Mouse (Mus musculus): ENCODE results near the gene Htr6. TPM values are rescaled to one million over a fixed set of nuclear protein-coding genes. Genes with fewer than 3 reads are reported as not detected.

The Htr6 gene
- total RNA-seq, 2 experiments from 2014 or later, result not detected

DNA sequence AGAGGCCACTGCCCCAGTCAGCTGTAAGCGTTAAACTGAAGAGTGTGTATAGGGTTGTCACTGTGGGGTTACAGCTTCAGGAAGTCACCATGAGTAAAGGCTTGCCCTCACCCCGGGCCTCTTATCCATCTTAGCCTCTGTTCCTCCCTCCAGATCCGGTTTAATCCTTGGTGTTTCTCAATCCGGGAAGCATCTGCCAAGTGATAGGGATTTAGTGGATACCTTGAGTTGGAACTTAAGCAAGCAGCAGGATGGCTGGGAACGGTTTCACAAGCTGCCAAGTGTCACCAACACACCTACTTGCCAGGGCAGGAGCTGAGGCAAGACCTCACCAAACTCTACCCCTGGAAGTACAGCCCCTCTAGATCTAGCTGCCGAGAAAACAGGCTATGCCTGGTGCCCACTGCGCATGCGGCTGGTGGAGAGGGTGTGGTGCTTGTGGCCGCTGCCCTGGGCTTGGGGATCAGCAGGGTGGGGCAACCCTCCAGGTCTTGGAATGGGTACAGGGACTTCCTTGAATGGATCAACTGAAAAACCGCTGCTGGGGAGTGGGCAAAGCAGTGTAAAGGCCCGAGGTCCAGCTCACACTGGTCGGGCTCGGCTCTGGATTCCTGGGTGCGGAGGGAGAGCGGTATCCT is 15.1 kb upstream of the Htr6 start:
- DNase-seq (ENCODE audit: low spot score), result no peak
- intact Hi-C loops (cut with DNase I), result no loop called here

DNA sequence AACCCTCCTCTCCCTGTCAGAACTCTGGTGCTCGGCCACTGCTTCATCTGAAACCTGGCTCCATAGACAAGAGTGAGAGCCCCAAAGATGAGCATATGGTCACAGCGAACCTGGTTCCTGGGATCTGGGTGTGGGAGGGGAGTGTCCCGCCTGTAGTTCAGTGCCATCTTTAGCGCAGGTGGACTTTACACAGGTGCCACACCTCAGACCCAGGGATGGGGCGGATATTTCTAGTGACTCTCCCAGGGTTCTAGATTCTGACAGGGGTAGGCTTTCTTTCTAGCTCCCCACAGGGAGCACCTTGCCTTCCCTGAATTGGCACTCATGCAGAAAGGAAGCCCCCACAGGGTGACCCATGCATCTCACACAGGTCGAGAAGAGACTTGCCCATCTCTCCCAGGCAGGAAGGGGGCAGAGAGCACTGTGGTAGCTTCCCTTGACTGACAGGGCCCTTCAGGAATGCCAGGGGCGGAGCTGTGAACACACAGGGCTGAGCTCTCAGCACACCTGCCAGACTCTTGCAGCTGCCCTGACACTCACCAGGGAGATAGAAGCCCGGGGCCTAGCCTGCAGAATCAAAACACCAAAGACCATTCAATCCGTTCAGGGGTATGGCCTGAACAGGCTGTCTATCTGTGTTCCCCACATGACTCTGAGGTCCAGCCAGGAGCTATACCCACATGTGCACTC is 13.8 kb upstream of the Htr6 start:
- intact Hi-C loops (cut with DNase I), result loop anchor here (5.0 kb wide), 1 partner anchor 93 kb away; no protein-coding TSS in a partner anchor
- DNase-seq (ENCODE audit: low spot score), result no peak

DNA sequence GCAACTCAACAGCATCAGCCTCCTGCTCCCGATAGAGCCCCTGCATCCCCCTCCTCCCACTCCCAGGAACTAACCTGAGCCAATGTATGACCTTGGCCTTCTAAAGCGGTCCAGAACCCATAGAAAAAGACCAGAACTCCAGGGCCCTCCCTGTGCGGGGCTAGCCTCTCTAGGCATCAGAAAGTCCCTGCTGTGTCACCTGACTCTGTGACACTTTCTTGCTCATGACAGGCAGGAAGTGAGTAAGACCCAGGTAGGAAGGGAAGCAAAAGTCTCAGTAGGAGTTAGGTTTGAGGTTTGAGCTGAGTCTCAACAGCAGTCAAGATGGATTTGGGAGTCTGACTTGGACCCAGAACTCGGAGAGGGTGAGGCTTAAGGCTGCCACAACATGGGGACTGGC is 11.6 kb upstream of the Htr6 start:
- no peak for DNase-seq (ENCODE audit: low spot score)
- intact Hi-C loops (cut with DNase I), result loop anchor here (1.0 to 5.0 kb wide), 4 partner anchors 95 to 250 kb away; no protein-coding TSS in a partner anchor

DNA sequence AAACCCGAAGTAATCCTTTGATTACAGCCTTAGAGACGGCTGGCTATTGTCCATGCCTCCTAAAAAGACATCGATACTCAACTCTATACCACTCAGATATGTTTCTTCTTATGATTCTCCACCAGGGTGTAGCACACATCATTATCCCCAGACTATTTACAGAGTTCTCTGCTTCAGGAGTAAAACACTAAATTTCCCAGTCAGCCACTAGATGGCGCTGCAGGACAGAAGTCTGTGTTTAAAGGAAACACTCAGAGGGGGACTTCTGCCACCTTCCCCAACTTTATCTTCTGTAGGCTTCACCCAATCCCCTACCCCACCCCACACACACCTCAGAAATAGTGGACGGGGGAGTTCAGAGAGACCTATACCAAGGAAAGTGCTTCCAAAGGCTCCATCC is 10.7 kb upstream of the Htr6 start:
- peak; percentile 47 for DNase-seq (ENCODE audit: low spot score)

DNA sequence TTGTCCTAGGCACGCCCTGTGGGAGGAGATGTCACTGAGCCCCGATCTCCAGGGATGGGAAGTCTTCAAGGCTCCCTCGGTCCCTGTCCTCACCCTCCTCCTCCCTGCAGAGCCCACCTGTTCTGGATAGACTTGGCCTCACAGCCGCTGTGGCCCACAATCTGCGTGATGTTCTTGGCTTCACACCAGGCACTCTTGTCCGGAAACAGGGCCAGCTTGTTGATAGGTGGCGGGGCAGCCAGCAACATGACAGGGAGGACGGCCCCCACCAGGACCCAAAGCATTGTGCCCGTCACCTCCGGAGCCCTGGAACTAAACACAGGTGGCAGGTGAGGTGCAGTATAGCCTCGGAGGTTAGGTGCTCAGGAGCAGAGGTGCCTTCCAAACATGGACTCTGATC is 10.0 kb upstream of the Htr6 start:
- no peak for DNase-seq (ENCODE audit: low spot score)
- intact Hi-C loops (cut with DNase I), result loop anchor here (5.0 kb wide), 1 partner anchor 97 kb away; no protein-coding TSS in a partner anchor

More for the DNA sequence above, 10.7 kb upstream of the Htr6 start:
- intact Hi-C loops (cut with DNase I), result loop anchor here (1.0 to 5.0 kb wide), 4 partner anchors 96 to 251 kb away; no protein-coding TSS in a partner anchor

DNA sequence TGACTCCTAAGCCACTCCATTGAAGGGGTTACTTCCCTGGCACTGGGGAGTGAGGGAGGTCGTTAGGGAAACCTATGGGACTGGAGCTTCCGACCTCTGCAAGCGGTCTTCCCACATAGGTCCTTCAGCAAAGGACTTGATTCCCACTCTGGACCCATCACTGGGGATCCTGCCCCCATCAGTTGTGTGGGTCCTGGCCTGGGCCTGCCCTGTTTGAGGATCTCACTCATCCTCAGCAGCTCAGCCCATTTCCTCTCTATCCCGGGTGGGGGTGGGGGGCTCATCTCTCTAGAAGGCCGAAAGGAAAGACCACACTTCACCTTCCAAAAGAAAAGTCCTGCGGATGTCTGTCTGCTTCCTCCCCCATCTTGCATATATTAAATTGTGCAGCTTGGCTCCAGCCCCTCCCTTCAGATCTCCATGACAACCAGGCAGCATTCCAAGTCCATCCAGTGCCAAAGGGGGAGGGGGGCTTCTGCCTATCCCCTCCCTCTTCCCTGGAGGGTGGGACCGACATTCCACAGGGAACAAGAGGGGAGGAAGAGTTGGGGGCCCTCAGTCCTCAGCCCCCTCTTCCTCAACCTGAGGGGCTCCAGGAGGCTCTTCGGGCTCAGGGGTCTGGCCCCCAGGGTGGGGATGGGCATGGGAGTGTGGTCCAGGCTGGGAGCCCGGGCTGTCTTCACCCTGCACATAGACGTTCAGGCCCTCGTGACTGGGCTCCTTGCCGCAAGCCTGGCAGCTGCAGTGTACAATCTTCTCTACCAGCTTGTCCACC is 7.6 kb upstream of the Htr6 start:
- intact Hi-C loops (cut with DNase I), result no loop called here

DNA sequence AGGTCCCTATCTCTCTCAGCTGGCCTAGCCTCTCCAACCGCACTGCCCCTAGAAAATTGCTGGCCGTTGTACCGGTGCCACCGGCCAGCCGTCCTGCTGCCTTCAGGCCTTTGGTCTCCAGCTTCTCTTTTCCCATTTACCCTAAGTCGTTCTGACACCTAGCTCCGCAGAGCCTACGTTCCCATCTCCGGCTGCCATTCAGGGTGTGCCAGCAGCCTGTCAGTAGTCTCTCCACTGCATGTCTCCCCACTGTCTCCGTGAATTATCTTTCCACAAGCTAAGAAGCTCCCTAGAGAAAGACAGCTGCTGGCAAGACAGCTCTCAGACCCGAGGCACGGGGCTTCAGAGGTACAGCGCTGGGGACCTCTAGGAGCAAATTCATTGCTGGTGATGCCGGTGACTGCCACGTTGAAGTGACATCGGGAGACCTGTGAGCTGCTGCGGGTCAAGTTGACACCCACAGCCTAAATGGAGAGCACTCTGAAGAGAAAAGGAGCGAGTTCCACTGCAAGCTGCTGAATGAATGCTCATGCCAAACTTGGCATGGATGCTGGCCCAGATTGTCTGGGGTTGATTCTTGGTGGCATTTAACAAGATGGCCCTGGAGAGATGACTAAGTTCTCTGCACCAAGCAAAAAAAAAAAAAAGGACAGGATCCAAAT is 6.0 kb upstream of the Htr6 start:
- intact Hi-C loops (cut with DNase I), result no loop called here
- no peak for DNase-seq (ENCODE audit: low spot score)

More for the DNA sequence above, 7.6 kb upstream of the Htr6 start:
- no peak for DNase-seq (ENCODE audit: low spot score)

DNA sequence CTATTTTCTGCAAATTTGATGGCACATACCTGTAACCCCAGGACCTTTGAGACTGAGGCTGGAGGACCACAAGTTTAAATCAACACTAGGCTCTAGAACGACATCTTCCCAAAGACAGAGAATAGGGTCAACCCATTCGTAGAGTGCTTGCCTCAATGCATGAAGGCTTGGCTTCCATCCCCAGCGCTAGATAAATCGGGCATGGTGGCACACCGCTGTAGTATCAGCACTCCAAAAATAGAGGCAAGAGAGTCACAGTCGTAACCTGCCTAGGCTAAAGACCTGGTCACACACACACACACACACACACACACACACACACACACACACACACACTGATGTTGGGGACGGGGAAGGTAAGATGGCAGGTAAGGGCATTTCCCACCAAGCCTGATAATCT is 4.9 kb upstream of the Htr6 start:
- no peak for DNase-seq (ENCODE audit: low spot score)

DNA sequence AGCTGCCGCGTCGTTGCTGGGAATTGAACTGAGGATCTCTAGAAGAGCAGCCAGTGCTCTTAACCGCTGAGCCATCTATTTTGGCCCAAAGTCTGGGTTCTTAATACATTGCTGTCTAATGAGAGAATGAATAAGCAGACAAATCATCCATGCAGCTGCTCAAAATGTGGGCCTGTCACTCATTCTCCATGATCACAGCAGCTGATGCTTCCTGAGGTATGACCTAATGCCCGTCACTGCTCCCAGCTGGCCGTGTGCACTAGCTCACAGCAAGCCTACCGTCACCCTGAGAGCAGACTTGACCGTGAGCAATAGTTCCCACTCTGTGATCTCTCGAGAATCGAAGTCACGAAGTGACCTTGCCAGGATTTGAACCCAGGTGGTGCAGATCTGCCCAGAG is 4.1 kb upstream of the Htr6 start:
- no peak for DNase-seq (ENCODE audit: low spot score)
- intact Hi-C loops (cut with DNase I), result no loop called here

More for the DNA sequence above, 4.9 kb upstream of the Htr6 start:
- intact Hi-C loops (cut with DNase I), result no loop called here

DNA sequence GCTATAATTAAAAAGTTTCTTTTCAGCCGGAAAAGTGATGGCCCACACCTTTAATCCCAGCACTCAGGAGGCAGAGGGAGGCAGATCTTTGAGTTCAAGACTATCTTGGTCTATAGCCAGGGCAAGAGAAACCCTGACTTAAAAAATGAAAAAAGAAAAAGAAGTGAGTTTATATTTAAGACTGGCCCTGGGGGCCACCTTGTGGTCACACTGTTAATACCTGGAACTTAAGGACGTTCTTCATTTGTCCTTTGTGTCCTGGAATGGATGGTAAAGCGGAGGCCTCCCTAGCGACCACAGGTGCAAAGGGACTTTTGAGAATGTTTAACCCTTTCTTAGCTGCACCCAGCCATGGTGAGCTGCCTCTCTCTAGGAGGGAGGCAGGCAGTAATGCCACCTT is 3.4 kb upstream of the Htr6 start:
- no peak for DNase-seq (ENCODE audit: low spot score)
- intact Hi-C loops (cut with DNase I), result loop anchor here (1.0 kb wide), 1 partner anchor 156 kb away; no protein-coding TSS in a partner anchor

DNA sequence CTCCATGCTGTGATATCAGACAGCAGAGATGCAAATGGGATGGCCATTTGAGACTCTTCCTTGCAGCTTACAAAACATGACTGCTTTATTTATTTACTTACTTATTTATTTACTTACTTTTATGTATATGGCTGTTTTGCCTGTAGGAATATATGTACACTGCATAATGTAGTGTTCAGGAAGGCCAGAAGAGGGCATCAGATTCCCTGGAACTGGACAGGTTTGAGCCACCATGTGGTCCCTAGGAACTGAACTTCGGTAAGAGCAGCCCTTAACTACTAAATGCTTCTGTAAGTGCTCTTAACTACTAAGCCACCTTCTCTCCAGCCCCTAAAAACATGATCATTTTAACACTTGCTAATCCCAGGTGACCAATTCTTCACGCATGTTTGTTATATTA is 2.9 kb upstream of the Htr6 start:
- intact Hi-C loops (cut with DNase I), result loop anchor here (1.0 kb wide), 1 partner anchor 156 kb away; no protein-coding TSS in a partner anchor

DNA sequence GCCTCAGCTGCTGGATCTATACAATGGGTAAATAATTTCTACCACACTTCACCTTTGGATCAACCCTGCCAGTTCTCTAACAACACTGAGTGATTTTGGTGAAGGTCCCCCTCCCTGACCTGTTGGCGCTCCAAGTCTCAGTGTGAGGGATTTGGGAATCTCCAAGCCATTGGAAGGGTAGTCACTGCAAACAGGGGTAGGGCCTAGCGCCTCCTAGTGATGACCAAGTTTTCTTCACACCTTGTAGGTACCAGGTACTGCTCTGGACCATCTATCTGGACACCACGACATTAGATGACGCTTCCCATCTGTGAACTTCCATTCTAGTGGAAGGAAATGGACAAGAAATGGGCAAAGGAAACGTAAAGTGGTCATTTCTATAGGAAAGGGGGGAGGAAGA is 545 bp upstream of the Htr6 start:
- DNase-seq (ENCODE audit: low spot score), result no peak
- intact Hi-C loops (cut with DNase I), result no loop called here

More for the DNA sequence above, 2.9 kb upstream of the Htr6 start:
- no peak for DNase-seq (ENCODE audit: low spot score)

DNA sequence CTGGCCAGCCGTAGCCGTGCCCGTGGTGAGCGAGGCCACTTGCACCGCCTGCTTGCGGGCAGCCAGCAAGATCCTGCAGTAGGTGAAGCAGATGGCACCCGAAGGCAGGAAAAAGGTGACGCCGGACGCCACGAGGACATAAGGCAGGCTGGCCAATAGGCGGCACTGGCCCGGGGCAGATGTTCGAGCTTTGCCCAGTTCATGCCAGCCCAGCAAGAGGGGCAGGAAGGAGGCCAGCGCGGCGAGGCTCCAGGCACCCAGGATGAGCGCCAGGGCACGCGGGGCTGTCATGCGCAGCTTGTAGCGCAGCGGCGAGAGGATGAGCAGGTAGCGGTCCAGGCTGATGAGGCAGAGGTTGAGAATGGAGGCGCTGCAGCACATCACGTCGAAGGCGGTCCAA is 1.3 kb downstream of the Htr6 start:
- DNase-seq (ENCODE audit: low spot score), result no peak
- intact Hi-C loops (cut with DNase I), result no loop called here

DNA sequence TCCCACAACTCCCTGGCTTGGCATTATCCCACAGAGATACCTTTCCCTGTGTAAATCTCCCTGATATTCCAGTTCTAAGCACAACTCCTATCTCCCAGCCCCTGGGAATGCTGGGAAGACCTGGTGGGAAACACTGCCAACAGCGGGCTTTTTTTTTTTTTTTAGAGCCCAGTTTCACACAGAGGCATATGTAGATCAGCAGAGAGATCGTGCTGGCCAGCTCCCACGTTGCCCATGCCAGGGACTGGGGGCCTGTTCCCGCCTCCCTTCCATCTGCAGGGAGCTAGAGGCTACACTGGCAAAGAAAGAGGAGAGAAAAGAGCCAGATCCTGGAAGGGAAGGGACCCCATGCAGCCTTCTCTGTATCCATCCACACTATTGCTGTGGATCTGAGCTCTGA is 7.1 kb downstream of the Htr6 start:
- intact Hi-C loops (cut with DNase I), result no loop called here

DNA sequence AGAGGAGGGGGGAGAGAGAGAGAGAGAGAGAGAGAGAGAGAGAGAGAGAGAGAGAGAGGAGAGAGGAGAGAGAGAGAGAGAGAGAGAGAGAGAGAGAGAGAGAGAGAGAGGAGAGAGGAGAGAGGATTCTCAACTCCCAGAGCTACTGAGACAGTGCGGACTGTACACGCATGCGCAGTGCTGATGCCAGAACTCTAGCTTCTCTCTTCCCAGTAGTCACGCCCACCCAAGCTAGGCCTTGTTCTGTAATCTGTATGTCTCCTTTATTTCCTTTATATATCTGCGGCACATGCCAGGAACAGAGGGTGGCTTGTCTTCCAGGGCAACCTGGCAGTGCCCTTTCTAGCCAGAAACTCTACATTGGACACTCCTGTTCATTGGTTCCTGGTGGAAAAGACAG is 10.5 kb downstream of the Htr6 start:
- intact Hi-C loops (cut with DNase I), result no loop called here
- no peak for DNase-seq (ENCODE audit: low spot score)

More for the DNA sequence above, 7.1 kb downstream of the Htr6 start:
- no peak for DNase-seq (ENCODE audit: low spot score)

DNA sequence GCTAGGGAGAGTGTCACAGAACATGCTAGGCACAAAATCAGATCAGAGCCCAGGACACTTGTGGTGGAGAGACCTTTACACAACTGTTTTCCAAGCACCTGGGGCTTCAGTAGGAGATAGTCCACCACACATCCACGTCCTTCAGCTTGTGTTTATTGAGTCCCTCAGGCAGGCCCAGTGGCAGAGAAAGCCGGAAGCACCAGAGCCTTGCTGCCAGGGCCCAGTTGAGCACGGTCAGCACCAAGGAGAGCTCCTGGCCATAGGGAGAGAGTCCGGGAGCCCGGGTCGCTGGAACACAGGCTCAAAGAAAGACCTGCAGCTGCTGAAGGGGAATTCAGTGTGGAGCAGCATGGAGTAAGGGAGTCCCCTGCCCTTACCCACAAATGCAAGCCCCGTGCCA is 15.8 kb downstream of the Htr6 start:
- intact Hi-C loops (cut with DNase I), result no loop called here
- no peak for DNase-seq (ENCODE audit: low spot score)

DNA sequence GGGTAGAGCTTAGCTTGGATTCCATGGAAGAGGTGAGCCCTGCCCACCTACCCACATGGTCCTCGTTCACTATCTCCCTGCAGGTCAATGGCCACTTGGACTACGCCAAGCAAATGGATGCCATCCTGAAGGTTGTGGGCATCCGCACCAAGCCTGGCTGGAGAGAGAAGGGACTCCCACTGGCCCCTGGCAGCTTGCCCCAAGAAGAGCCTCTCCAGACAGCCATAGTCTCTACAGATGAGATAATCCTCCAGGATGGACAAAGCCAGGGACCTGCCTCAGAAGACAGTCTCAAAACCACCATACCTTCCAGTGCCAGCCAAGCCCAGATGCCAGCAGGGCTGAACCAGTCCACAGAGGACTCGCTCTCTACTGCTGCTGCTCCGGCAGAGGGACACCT is 17.3 kb downstream of the Htr6 start:
- intact Hi-C loops (cut with DNase I), result no loop called here
- DNase-seq (ENCODE audit: low spot score), result no peak

DNA sequence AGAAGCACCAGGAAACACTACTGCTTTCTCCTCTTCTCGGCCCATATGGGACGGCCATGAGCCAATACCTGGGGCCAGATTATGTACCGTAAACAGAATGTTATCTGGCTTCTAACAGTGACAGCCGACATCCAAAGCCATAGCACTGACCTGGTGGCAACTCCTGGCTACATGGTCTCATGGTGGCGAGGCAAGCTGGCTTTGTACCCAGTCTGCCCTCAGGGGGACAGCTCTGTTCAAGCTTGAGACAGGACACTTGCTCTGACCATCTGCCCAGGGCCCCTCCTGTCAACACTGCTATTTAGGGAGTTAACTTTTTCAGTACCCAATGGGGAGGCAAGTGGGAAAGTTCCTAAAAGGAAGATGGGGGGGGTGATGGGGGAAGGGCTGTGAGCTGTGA is 18.1 kb downstream of the Htr6 start:
- intact Hi-C loops (cut with DNase I), result no loop called here
- no peak for DNase-seq (ENCODE audit: low spot score)

DNA sequence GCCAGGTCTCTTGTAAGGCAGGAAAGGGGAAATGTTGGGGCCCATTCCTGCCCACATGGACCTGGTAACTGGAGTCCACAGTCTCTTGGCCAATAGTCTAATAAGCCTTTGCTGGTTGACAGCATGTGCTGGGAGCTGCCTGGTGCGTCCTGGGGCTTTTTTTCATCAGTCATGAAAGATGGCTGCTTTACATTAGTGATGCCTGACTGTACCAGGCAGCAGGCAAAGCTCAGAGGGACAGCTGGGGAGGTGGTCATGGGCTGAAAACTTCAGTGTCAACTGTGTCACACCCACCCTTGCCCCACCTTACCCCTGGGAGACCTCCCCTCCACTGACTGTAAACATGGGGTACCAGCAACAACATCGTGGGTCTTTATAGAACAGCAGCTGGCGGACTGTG is 19.6 kb downstream of the Htr6 start:
- intact Hi-C loops (cut with DNase I), result no loop called here
- no peak for DNase-seq (ENCODE audit: low spot score)

DNA sequence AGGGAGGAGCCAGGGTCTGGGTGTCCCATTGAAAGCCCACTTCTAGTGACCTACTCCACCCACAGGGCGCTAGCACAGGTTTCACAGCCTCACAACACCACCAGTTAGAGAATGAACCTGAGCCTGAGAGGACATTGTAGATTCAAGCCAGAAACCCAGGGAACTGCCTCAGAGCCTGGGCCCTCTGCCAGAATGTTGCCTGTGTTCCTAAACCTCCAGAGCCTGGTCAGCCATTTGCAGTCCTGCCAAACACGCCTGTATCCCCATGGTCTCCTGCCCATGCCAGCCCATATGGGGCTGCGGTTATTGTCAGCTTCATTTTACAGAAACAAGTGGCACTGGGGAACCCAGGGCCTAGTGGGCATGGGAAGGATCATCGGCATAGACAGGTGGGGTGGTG is 20.0 kb downstream of the Htr6 start:
- intact Hi-C loops (cut with DNase I), result no loop called here
- DNase-seq (ENCODE audit: low spot score), result no peak
